Mouse (Mus musculus) lung, adult 2 months (tissue): ENCODE data around the gene Phyhipl.

Source experiments
- CTCF ChIP-seq: fragments of 200-500 bp; IDR thresholded peaks from 2 replicates; pipeline ENCODE4 v1.5.1; 2011; ENCODE audit warnings: mild to moderate bottlenecking, low read length, control low read depth; ENCODE audit not compliant: insufficient read depth
- POLR2A ChIP-seq: fragments of 200-500 bp; IDR thresholded peaks from 2 replicates; pipeline ENCODE4 v1.6.1; 2011; ENCODE audit warnings: low read depth, mild to moderate bottlenecking, control low read depth, low read length, borderline replicate concordance; ENCODE audit errors: extremely low read depth

DNA sequence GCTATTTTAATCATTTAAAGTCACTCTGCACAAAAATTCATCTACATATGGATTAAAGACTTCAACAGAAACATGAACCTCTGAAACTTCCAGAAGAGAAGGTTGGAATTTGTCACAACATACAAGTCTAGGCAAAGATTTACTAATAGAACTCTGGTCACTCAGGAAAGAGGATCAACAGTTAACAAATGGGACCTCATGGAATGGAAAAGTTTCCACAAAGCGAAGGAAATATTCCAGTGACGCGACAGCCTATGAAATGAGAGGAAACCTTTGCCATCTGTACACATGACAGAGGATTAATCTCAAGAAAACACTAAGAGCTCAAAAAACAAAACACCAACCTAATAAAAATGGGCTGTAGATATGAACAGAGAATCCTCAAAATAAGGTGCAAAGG lies 32.3 kb downstream of the Phyhipl start:
- TF ChIP-seq CTCF (no peak), POLR2A (no peak)
